Mouse (Mus musculus) lung, postnatal 0 days (tissue): ENCODE results near the gene Tada2a.

Experiments
- CTCF ChIP-seq: IDR thresholded peaks from 2 replicates; pipeline ENCODE4 v1.5.1; 2016; ENCODE audit warnings: antibody characterized with exemption, mild to moderate bottlenecking
- EP300 ChIP-seq: IDR thresholded peaks from 2 replicates; pipeline ENCODE4 v1.6.1; 2016; ENCODE audit warnings: antibody characterized with exemption, mild to moderate bottlenecking, control low read depth

- TF ChIP-seq CTCF = no peak
- TF ChIP-seq EP300 = no peak
Measured at GRCm38 (mm10) chr11:84059784-84060183, 69.6 kb downstream of the Tada2a start.
